Mouse (Mus musculus) T-helper 1 cell (primary cell): ENCODE results near the gene Mfsd7a.

ENCODE experiments used
- in situ Hi-C: fragments of 300-600 bp; cut with MboI, MseI; formaldehyde crosslinking; loops from one replicate; pipeline ENCODE4 v1.15.1; 2025; ENCODE audit warnings: high pct_unique_total_duplicates

Mfsd7a gene

GRCm38 (mm10) chr5:108433804-108434587 lies 14.7 kb downstream of the Mfsd7a start, which contains the start of gene Atp5k:
Gene Atp5k, minus strand, starts transcription at chr5:108434448.
- in situ Hi-C loops: no loop called here

- in situ Hi-C loops: no loop called here
Measured at GRCm38 (mm10) chr5:108431196-108431595, 17.5 kb downstream of the Mfsd7a start.

- in situ Hi-C loops: no loop called here
Measured at GRCm38 (mm10) chr5:108427186-108427585, 21.5 kb downstream of the Mfsd7a start.

- in situ Hi-C loops: no loop called here
Measured at GRCm38 (mm10) chr5:108423427-108423826, 25.3 kb downstream of the Mfsd7a start.

GRCm38 (mm10) chr5:108422741-108423140 lies 25.9 kb downstream of the Mfsd7a start:
- in situ Hi-C loops: no loop called here

- in situ Hi-C loops: no loop called here
Measured at GRCm38 (mm10) chr5:108414711-108415110, 34.0 kb downstream of the Mfsd7a start.

GRCm38 (mm10) chr5:108406977-108407376 lies 41.7 kb downstream of the Mfsd7a start:
- in situ Hi-C loops: loop anchor here (10.0 kb wide), 1 partner anchor 642 kb away; no protein-coding TSS in a partner anchor

- in situ Hi-C loops: loop anchor here (10.0 kb wide), 1 partner anchor 641 kb away; no protein-coding TSS in a partner anchor
Measured at GRCm38 (mm10) chr5:108405460-108405859, 43.2 kb downstream of the Mfsd7a start.

GRCm38 (mm10) chr5:108403453-108403852 lies 45.2 kb downstream of the Mfsd7a start:
- in situ Hi-C loops: loop anchor here (10.0 kb wide), 1 partner anchor 639 kb away; no protein-coding TSS in a partner anchor
